Mouse (Mus musculus) lung, adult 2 months (tissue): ENCODE data around the gene Gm10413. TPM values are rescaled to one million over a fixed set of nuclear protein-coding genes. Genes with fewer than 3 reads are reported as not detected.
"Not testable (repeated sequence)": the region's sequence is repeated elsewhere in the genome, so short reads cannot be mapped to it uniquely, and the experiment has no call there.

Experiments used
- DNase-seq: peaks from one replicate; pipeline ENCODE4 v3.0.0; 2022
- H3K4me1 ChIP-seq: fragments of 200-500 bp; 2 replicates; pipeline ENCODE4 v1.6.1; 2011; ENCODE audit warnings: low read length; ENCODE audit not compliant: control insufficient read depth, insufficient read depth
- H3K4me3 ChIP-seq: fragments of 200-500 bp; replicated peaks from 2 replicates; pipeline ENCODE3; 2011; ENCODE audit warnings: low read depth, mild to moderate bottlenecking, control low read depth, low read length; ENCODE audit errors: extremely low read depth
- WGBS: fragments of 180-500 bp; shearing (Covaris S2); methylation state at CpG from one replicate; pipeline ENCODE4 v1.1.7; 2018; 5-methylcytosine and 5-hydroxymethylcytosine counted together
- polyA plus RNA-seq: library from polyadenylated mRNA; depleted of rRNA; stranded (reverse); fragments of >200 nt; gene quantifications from 2 replicates; pipeline ENCODE4 v1.2.3, GENCODE M21; 2012; rRNA removed

Gene Gm10413
- polyA plus RNA-seq: not detected in 2 replicates

DNA sequence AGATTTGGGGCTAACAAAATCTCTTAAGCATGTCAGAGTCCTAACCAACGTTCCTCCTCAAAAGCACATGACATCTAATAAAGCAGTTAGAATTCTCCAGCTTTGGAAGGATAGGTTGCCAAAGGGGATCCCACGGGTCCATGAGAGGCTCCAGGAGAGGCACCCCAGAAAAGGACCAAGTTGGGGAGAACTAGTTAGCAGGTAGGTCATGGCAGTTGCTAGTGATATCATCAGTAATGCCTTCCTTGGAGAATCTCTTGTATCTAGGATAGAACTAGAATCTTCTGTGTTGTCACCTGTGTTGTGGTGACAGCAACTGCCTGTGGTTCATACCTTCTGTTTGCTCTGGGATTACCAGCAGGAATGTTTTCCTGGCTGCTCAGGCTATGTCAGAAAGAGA, at the start of gene Gm10413:
TSS of gene Gm10413 (plus strand) at position 301 of the 400 bp plus-strand sequence.
- not testable (repeated sequence) for DNase-seq, H3K4me3 ChIP-seq, H3K4me1 ChIP-seq
- WGBS: no CpG with 5 or more reads among the region's 2 CpGs

DNA sequence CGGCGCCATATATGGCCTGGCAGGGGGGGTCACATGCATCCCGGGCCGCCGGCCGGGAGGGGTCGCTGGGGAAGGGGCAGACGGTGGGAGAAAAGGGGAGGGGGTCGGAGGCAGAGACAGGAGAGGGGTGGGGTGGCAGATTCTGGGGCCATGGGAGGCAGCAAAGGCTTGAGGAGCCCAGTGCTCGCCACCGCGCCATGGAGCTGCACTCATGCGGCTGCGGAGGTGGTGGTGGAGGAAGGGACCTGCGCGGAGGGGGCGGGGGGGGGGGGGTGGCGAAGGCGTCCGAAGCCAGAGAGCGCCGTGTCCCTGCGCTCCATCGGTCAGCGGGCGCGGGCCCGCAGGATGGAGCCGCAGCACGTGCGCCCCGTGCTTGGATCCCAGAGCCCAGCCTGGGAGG, 17.4 kb downstream of the Gm10413 start, which contains the start of gene Gm10409:
TSS of gene Gm10409 (plus strand) at position 301 of the 400 bp plus-strand sequence.
- DNase-seq, H3K4me3 ChIP-seq, H3K4me1 ChIP-seq: not testable (repeated sequence)
- no CpG with 5 or more reads among the region's 32 CpGs for WGBS

DNA sequence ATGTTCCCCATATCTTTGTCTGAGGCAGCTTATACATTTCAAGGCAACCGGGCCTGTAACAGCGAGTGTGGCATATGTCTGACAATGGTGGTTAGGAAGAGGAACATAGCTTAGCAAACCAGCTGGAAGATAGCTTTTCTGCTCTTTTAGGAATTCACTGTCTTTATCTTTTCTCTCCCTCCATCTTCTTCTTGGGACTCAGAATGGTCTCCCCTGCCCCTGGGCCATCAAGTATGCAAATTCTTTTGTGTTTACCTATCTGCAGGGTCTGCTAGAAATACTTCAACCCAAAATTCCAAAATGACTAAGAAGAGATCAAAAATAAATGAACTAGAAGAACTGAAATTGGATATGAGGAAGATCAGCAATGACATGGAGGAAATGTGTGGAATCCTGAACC, 32.9 kb downstream of the Gm10413 start, which contains the start of gene Gm3005:
TSS of gene Gm3005 (plus strand) at position 301 of the 400 bp plus-strand sequence.
- not testable (repeated sequence) for H3K4me3 ChIP-seq, DNase-seq, H3K4me1 ChIP-seq
- WGBS: no CpG with 5 or more reads among the region's 2 CpGs

DNA sequence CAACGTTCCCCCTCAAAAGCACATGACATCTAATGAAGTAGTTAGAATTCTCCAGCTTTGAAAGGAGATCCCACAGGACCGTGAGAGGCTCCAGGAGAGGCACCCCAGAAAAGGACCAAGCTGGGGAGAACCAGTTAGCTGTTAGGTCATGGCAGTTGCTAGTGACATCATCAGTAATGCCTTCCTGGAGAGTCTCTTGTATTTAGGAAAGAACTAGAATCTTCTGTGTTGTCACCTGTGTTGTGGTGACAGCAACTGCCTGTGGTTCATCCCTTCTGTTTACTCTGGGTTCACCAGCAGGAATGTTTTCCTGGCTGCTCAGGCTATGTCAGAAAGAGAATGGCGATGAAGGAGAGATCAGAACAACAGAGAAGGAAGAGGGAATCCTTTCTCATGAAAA, 54.2 kb downstream of the Gm10413 start, which contains the start of gene Gm10408:
TSS of gene Gm10408 (plus strand) at position 301 of the 400 bp plus-strand sequence.
- not testable (repeated sequence) for H3K4me1 ChIP-seq, DNase-seq, H3K4me3 ChIP-seq
- WGBS: no CpG with 5 or more reads among the region's 3 CpGs

Other genes starting within 250 kb of the Gm10413 start
- not detected in 2 replicates for gene Gm5795, start 206.8 kb upstream of the Gm10413 start, polyA plus RNA-seq
- gene D830030K20Rik, start 186.6 kb upstream of the Gm10413 start, polyA plus RNA-seq: 0.09 and 0.10 TPM in 2 replicates
- not detected in 2 replicates for gene Gm2956, start 62.5 kb upstream of the Gm10413 start, polyA plus RNA-seq
- gene Gm10409, start 17.5 kb downstream of the Gm10413 start, polyA plus RNA-seq: not detected in 2 replicates
- not detected in 2 replicates for gene Gm3005, start 33.0 kb downstream of the Gm10413 start, polyA plus RNA-seq
- not detected in 2 replicates for gene Gm10408, start 54.3 kb downstream of the Gm10413 start, polyA plus RNA-seq
- gene Gm3012, start 239.4 kb downstream of the Gm10413 start, polyA plus RNA-seq: not detected in 2 replicates